Mouse (Mus musculus): ENCODE measurements around the gene Gm21748.
"Not testable (repeated sequence)": the region's sequence is repeated elsewhere in the genome, so short reads cannot be mapped to it uniquely, and the experiment has no call there.

Gene Gm21748

GRCm38 (mm10) chrY:90839077-90839476 lies at the start of gene Gm21748:
Gm21748 (minus strand) TSS chrY:90839177.
- in situ Hi-C loops (cut with MboI; ENCODE audit: unreplicated experiment in 2 of 2): not testable (repeated sequence)
